Mouse (Mus musculus) E14TG2a.4 (cell line): ENCODE measurements around the gene Gm11146.

Source experiments
- CTCF ChIP-seq: conservative IDR thresholded peaks from 2 replicates; pipeline ENCODE4 v1.5.1; 2014; ENCODE audit warnings: low read length
- NANOG ChIP-seq: IDR thresholded peaks from 2 replicates; pipeline ENCODE4 v1.6.1; 2014; ENCODE audit warnings: borderline replicate concordance, low read length, mixed read lengths
- POU5F1 ChIP-seq: IDR thresholded peaks from 2 replicates; pipeline ENCODE4 v1.6.1; 2014; ENCODE audit warnings: low read length, borderline replicate concordance

DNA sequence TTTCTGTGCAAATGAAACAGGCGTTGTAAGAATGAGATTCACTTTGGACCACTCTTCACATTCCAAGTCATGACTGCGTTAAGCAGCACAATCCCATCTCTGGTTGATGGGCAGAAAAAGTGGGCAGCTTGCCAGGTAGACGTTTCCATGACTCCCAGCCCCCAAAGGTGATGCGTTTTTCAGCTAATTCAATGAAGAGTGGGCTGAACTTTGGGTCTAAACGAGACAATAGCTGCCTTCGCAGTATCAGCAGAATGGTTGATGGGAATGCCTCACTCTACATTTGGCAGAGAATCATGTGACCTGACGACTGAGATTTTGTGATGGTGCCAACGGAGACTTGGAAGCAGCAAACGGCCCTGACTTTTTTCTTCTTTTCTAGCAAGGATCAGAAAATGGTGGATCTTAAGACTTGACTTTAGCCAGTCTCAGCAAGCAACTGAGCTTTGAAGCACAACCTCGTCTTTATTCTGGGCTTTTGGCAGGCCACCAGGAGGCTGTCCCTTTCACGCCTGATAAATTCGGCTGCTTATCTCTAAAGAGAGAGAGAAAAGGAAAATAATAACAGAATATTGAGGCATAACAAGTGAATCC lies 8.0 kb downstream of the Gm11146 start:
- TF ChIP-seq CTCF, result no peak
- TF ChIP-seq POU5F1, result no peak
- no peak for TF ChIP-seq NANOG
